Mouse (Mus musculus) regulatory T cell (primary cell): Measurements from ENCODE around the gene Golgb1.

Experiments used
- in situ Hi-C: fragments of 300-600 bp; cut with MboI, MseI; formaldehyde crosslinking; loops from one replicate; pipeline ENCODE4 v1.15.1; 2025; ENCODE audit warnings: high pct_unique_total_duplicates

The Golgb1 gene

GRCm38 (mm10) chr16:36943591-36943990, 68.7 kb downstream of the Golgb1 start:
- in situ Hi-C loops: loop anchor here (5.0 kb wide), 1 partner anchor 64 kb away; no protein-coding TSS in a partner anchor

GRCm38 (mm10) chr16:36944895-36945424, 70.0 kb downstream of the Golgb1 start:
- in situ Hi-C loops: loop anchor here (5.0 kb wide), 1 partner anchor 62 kb away; no protein-coding TSS in a partner anchor

DNA sequence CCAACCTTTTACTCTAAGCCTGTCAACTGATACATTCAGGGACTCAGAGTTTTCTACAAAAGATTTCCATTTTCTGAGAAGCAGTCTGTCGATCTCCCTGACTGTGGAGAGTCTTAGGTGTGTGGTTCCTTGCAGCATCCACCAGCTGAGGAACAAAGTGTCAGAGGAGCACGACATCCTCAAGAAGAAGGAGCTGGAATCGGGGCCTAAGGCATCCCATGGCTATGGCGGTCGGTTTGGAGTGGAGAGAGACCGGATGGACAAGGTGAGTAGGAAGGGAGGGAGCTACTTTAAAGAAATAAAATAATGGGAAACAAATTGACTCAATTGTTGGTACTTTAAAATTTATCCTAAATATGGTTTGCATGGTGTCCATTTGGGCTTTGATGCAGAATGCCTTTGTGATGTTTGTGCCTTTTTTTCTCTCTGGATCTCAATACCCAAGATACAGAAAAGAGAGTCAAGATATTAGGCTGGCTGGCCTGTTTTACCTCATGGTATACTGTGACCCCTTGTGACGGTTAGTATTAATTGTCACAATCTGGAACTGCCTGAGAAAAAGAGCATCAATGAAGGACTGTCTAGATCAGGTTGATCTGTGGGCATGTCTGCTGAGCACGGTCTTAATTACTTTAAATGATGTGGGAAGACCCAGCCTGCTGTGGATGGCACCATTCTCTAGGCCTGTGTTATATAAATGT, 71.7 kb downstream of the Golgb1 start:
- in situ Hi-C loops: no loop called here

GRCm38 (mm10) chr16:36947646-36948197, 72.8 kb downstream of the Golgb1 start:
- in situ Hi-C loops: no loop called here

DNA sequence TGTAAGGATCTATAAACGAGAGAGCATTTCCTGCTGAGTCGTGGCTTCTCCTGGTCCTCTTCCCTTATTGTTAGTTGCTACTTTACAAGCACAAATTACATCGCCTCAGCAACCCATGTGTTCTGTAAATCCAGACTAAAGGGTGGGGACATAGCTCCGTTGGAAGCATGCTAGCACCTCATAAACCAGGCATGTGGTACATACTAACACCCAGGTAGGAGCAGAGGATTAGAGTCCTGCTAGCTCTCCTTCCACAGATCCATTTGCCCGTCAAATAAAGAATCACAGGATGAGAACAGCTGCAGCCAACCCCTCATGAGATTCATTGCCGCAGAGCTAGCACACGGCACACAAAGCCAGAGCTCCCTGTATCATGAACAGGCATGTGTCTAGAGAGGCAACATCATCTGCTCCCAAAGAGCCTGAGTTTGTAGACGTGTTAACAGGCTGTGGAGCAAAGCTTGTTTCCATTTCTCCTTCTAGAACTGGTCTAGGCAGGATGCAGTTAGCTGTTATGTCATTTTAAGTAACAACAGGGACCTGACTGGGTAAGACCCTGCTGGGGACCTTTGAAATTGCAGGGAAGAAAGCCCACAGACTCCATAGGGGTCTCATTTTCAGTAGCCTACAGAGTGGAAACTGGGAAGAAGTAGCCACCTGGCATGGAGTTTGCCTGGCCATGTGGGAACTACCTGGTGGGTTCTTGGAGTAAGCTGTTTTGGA, 74.8 kb downstream of the Golgb1 start:
- in situ Hi-C loops: no loop called here

- in situ Hi-C loops: no loop called here
Observed at GRCm38 (mm10) chr16:36951029-36951428, 76.1 kb downstream of the Golgb1 start.

DNA sequence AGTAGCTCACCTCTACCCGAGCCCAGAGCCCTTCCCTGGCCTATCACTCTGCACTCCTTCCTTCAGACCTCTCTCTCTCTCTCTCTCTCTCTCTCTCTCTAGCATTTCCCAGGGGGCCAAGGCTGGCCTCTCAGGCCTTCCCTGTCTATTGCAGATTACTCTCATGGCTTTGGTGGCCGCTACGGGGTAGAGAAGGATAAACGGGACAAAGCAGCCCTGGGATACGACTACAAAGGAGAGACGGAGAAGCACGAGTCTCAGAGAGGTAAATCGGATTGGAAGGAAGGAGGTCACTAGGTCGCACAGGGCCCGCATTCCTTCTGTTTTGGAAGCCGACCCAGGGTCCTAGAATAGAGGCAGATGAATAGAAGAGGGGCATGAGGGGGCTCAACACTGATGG, 80.2 kb downstream of the Golgb1 start:
- in situ Hi-C loops: no loop called here

- in situ Hi-C loops: no loop called here
Observed at GRCm38 (mm10) chr16:36963415-36963814, 88.5 kb downstream of the Golgb1 start.

- in situ Hi-C loops: loop anchor here (25.0 kb wide), 1 partner anchor 492 kb away; no protein-coding TSS in a partner anchor
Observed at GRCm38 (mm10) chr16:36979127-36979526, 104.2 kb downstream of the Golgb1 start.
